Mouse (Mus musculus) adrenal gland (tissue): ENCODE measurements around the gene Xpo4.

Source experiments
- intact Hi-C: fragments of 180-260 bp; cut with DNase I; formaldehyde crosslinking; loops from one replicate; pipeline ENCODE4 v1.15.1; 2025

The Xpo4 gene

GRCm38 (mm10) chr14:57615828-57616227 is 49.4 kb downstream of the Xpo4 start:
- intact Hi-C loops, result loop anchor here (5.0 kb wide), 1 partner anchor 84 kb away; no protein-coding TSS in a partner anchor

DNA sequence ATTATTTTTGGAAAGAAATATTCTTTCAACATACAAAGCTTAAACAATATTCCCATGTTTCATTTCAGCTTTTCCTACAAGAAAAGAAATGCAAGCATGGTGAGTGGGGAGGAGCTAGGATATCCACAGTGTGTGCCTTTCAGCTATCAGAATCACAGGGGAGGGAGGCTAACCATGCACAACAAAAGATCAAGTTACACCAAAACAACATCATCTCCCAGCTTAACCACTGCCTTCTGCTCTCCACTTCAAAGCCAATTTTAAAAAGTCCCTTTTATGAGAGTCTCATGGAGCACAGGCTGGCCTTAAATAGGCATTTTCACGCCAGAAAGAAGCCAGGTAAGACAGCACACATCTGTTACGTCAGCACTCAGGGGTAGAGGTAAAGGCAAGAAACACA is 54.2 kb downstream of the Xpo4 start:
- intact Hi-C loops, result no loop called here

GRCm38 (mm10) chr14:57609816-57610329 is 55.4 kb downstream of the Xpo4 start:
- intact Hi-C loops, result no loop called here

- intact Hi-C loops, result no loop called here
Measured at GRCm38 (mm10) chr14:57607500-57607899, 57.7 kb downstream of the Xpo4 start.

DNA sequence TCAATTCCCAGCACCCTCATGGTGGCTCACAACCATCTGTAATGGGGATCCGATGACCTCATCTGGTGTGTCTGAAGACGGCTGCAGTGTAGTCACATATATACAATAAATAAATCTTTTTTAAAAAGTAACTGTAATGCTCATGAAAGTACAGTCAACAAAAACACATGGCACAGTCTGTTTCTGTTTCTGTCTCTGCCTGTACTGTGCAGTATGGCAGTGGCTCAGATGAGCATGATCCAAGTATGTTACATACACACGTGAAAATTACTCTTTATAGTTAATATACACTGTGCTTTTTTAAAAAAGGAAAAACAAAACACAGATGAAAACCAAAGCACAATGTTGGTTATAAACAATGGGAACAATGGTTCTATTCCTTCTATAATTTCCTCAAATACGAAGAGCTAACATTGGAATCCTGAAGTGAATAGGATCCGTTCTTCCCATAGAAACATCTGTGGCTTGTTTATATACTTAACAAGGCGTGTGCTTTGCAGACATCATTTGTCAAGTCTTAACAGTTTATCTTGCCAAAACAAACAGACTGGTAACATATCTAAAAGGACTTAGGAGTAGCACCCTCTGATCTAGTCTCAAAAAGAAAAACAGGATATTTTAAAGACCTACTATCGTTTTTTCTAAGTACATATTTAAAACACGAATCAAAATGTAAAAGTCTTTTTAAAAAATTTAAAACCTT is 58.4 kb downstream of the Xpo4 start:
- intact Hi-C loops, result no loop called here

GRCm38 (mm10) chr14:57593279-57593678 is 72.0 kb downstream of the Xpo4 start:
- intact Hi-C loops, result no loop called here

- intact Hi-C loops, result no loop called here
Measured at GRCm38 (mm10) chr14:57591830-57592229, 73.4 kb downstream of the Xpo4 start.

- intact Hi-C loops, result no loop called here
Measured at GRCm38 (mm10) chr14:57576364-57577060, 88.7 kb downstream of the Xpo4 start.

- intact Hi-C loops, result loop anchor here (5.0 kb wide), 1 partner anchor 38 kb away; no protein-coding TSS in a partner anchor
Measured at GRCm38 (mm10) chr14:57574792-57575587, 90.2 kb downstream of the Xpo4 start.

- intact Hi-C loops, result loop anchor here (5.0 kb wide), 1 partner anchor 34 kb away; no protein-coding TSS in a partner anchor
Measured at GRCm38 (mm10) chr14:57571155-57572133, 93.8 kb downstream of the Xpo4 start, which contains the start of gene Eef1akmt1. TSS of gene Eef1akmt1 (minus strand) at chr14:57571612.

GRCm38 (mm10) chr14:57565626-57566025 is 99.6 kb downstream of the Xpo4 start:
- intact Hi-C loops, result no loop called here

GRCm38 (mm10) chr14:57556922-57557321 is 108.3 kb downstream of the Xpo4 start:
- intact Hi-C loops, result no loop called here

- intact Hi-C loops, result no loop called here
Measured at GRCm38 (mm10) chr14:57555471-57556070, 109.7 kb downstream of the Xpo4 start.

DNA sequence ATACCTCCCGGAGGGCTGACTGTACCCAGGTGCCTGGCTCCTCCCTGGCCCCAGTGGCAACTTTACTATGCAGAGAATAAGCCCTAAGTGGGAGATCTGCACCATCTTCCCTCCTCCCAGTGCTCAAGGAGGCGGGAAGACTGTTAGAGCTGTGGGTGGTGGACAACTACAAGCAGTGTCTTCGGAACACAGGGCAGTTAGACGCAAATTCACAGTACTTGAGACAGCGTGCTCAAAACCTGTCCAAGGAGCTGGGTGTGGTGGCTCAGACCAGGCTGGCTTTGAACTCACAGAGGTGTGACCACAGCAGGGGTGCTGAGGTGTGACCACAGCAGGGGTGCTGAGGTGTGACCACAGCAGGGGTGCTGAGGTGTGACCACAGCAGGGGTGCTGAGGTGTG is 110.8 kb downstream of the Xpo4 start:
- intact Hi-C loops, result no loop called here

- intact Hi-C loops, result no loop called here
Measured at GRCm38 (mm10) chr14:57552945-57553344, 112.3 kb downstream of the Xpo4 start.

DNA sequence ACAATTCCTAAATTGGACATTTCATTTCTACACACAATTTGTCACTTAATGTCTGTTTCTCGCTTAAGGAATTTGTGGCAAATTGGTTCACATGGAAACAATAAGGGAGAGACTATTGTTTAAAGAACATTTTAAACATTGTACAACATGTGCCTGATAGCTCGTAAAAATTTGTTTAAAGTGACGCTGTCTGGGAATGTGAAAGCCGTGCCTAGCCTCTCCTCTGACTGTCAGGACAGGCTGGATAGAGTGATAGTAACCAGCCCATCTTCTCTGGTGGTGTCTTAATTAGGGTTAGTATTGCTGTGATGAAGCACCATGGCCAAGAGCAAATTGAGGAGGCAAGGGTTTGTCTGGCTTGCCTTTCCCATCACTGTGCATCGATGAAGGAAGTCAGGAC is 118.2 kb downstream of the Xpo4 start:
- intact Hi-C loops, result no loop called here

GRCm38 (mm10) chr14:57546557-57547021 is 118.6 kb downstream of the Xpo4 start:
- intact Hi-C loops, result no loop called here

DNA sequence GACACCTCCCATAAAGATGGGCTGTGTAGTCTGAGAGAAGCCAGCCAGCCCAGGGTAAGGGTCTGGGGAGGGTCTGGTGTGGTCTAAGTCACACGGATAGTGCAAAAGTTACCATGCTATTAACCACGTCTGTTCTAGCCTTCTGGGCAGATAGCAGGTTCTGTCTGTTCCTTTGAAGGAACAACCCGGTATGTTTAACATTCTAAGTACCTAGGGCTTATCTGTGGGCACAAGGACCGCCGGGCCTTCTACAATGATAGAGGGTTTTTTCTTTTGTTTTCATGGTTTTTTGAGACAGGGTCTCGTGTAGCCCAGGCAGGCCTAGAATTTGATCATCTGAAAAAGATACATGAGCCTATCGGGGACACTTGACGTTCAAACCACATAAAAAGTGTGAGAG is 119.1 kb downstream of the Xpo4 start:
- intact Hi-C loops, result no loop called here

- intact Hi-C loops, result no loop called here
Measured at GRCm38 (mm10) chr14:57545526-57545925, 119.7 kb downstream of the Xpo4 start.
